Mouse (Mus musculus): ENCODE measurements around the gene Dlg1.

- TF ChIP-seq CTCF (IDR thresholded peaks at IDR 0.05; ENCODE audit: control insufficient read depth, insufficient read depth, insufficient read length) (no peak), USF1 (IDR thresholded peaks at IDR 0.05; ENCODE audit: low read depth) (no peak), MAX (IDR thresholded peaks at IDR 0.05) (no peak), MYOD1 (IDR thresholded peaks at IDR 0.05; ENCODE audit: control insufficient read depth, insufficient read length, low read depth) (no peak), MYOG (IDR thresholded peaks at IDR 0.05; ENCODE audit: control insufficient read depth, extremely low read depth, insufficient read length) (no peak)
Measured at GRCm38 (mm10) chr16:31684771-31685170, 21.5 kb downstream of the Dlg1 start.

Data from C2C12 (cell line).